Mouse (Mus musculus) heart, adult 2 months (tissue): ENCODE data around the gene Ap1s1. TPM values are rescaled to one million over a fixed set of nuclear protein-coding genes. Genes with fewer than 3 reads are reported as not detected.

Experiments
- DNase-seq, 2 experiments: peaks; one replicate each; pipeline ENCODE4 v3.0.0; 2021
- H3K27ac ChIP-seq: fragments of 200-600 bp; 2 replicates; pipeline ENCODE4 v1.8.1; 2022
- H3K27me3 ChIP-seq: fragments of 200-500 bp; 2 replicates; pipeline ENCODE4 v1.6.1; 2012; ENCODE audit warnings: mild to moderate bottlenecking, low read length, inconsistent platforms, mixed read lengths; ENCODE audit not compliant: control insufficient read depth, insufficient read depth
- H3K36me3 ChIP-seq: fragments of 200-500 bp; 2 replicates; pipeline ENCODE4 v1.6.1; 2012; ENCODE audit warnings: low read length, inconsistent platforms; ENCODE audit not compliant: control insufficient read depth, insufficient read depth
- H3K4me1 ChIP-seq: fragments of 200-500 bp; 2 replicates; pipeline ENCODE4 v1.6.1; 2011; ENCODE audit warnings: low read length; ENCODE audit not compliant: control insufficient read depth, insufficient read depth
- H3K4me3 ChIP-seq: fragments of 200-600 bp; 2 replicates; pipeline ENCODE4 v1.8.1; 2022
- H3K79me2 ChIP-seq: fragments of 200-500 bp; replicated peaks from 2 replicates; pipeline ENCODE4 v1.6.1; 2012; ENCODE audit warnings: mild to moderate bottlenecking, inconsistent platforms, low read length, moderate library complexity, mixed read lengths; ENCODE audit not compliant: control insufficient read depth, insufficient read depth
- H3K9ac ChIP-seq: fragments of 200-500 bp; 2 replicates; pipeline ENCODE4 v1.6.1; 2012; ENCODE audit warnings: low read depth, mild to moderate bottlenecking, control low read depth, inconsistent platforms, low read length, mixed read lengths
- CTCF ChIP-seq: fragments of 200-600 bp; IDR thresholded peaks from 2 replicates; pipeline ENCODE4 v1.8.1; 2022; ENCODE audit warnings: antibody characterized with exemption, mild to moderate bottlenecking, moderate library complexity
- EP300 ChIP-seq: fragments of 200-500 bp; IDR thresholded peaks from 2 replicates; pipeline ENCODE4 v1.6.1; 2011; ENCODE audit warnings: low read depth, low read length, control low read depth; ENCODE audit not compliant: insufficient read depth
- POLR2A ChIP-seq: fragments of 200-500 bp; IDR thresholded peaks from 2 replicates; pipeline ENCODE4 v1.6.1; 2011; ENCODE audit warnings: mild to moderate bottlenecking, low read depth, low read length, control low read depth; ENCODE audit not compliant: insufficient read depth
- WGBS: fragments of 180-500 bp; shearing (Covaris S2); methylation state at CpG from one replicate; pipeline ENCODE4 v1.1.7; 2018; 5-methylcytosine and 5-hydroxymethylcytosine counted together
- intact Hi-C: fragments of 180-260 bp; cut with DNase I; formaldehyde crosslinking; loops from one replicate; pipeline ENCODE4 v1.15.1; 2025
- microRNA-seq, 2 experiments: library from miRNA; unstranded; fragments of <30 nt; microRNA quantifications; one replicate each; pipeline ENCODE4 v1.2.0; 2021
- polyA plus RNA-seq: library from polyadenylated mRNA; depleted of rRNA; stranded (reverse); fragments of >200 nt; gene quantifications from 2 replicates; pipeline ENCODE4 v1.2.3, GENCODE M21; 2012; rRNA removed
- total RNA-seq, 2 experiments: library from RNA; stranded (reverse); gene quantifications; 2 replicates each; pipeline ENCODE4 v1.2.3; 2021

The Ap1s1 gene
- total and polyA plus RNA-seq, 3 experiments, result 23.4 to 36.8 (median 33.9) TPM

- TF ChIP-seq EP300 (no peak), POLR2A (no peak), CTCF (no peak)
- Histone ChIP-seq H3K27ac (peak within 1 kb of the TSS; percentile 97), H3K9ac (peak within 1 kb of the TSS; percentile 71), H3K4me1 (no peaks in the 10 kb centered on the region), H3K4me3 (peak within 1 kb of the TSS; percentile 69), H3K36me3 (no peaks in the 10 kb centered on the region), H3K27me3 (no peaks in the 10 kb centered on the region), H3K79me2 (no peaks in the 10 kb centered on the region; the same call in 1 of the 2 replicates)
- peak; percentile 17 to 28 for DNase-seq
- 9% methylated on average over 12 of the region's 12 CpGs for WGBS
- intact Hi-C loops, result loop anchor here (5.0 to 10.0 kb wide), 2 partner anchors 349 to 797 kb away; partner anchors contain the start of genes Mepce and Zcwpw1
Observed at GRCm38 (mm10) chr5:136987934-136988271, 58.0 kb downstream of the Ap1s1 start, which contains the start of gene Znhit1. TSS of gene Znhit1 (minus strand) at chr5:136988021.

GRCm38 (mm10) chr5:136987138-136987933 is 58.6 kb downstream of the Ap1s1 start:
- Histone ChIP-seq H3K4me3 (peak overlapping the region; percentile 69), H3K36me3 (no peaks in the 10 kb centered on the region), H3K79me2 (no peaks in the 10 kb centered on the region; the same call in 1 of the 2 replicates), H3K9ac (peak overlapping the region; percentile 71), H3K27ac (peak overlapping the region; percentile 97), H3K27me3 (no peaks in the 10 kb centered on the region), H3K4me1 (no peaks in the 10 kb centered on the region)
- peak; percentile 78 for TF ChIP-seq POLR2A
- no peak for TF ChIP-seq CTCF
- WGBS, result under 1% methylated on average over 67 of the region's 67 CpGs
- peak; percentile 90 for DNase-seq
- intact Hi-C loops, result loop anchor here (5.0 to 10.0 kb wide), 2 partner anchors 350 to 797 kb away; partner anchors contain the start of genes Mepce and Zcwpw1

DNA sequence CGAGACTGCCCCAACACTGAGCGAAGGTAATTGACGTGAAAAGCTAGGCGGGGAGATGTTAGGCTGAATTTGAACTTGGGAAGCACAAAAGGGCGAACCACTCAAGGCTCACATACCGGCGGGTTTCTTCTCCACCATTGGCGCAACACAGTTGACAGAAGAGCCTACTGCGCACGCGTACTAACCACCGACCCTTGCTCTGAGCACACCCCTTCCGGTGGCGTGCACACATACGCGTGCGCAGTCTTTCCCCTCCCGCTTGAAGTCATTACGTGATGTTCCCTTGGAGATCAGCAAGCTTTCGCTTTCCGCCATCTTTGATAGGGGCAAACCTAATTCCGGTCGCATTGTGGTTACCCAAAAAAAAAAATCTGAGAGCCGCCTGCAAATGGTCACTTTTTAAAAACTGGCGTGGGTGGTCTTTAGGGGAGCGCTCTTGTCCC is 59.2 kb downstream of the Ap1s1 start, which contains the start of gene Plod3:
Gene Plod3 (plus strand): TSS at position 325 of the 443 bp plus-strand sequence.
- Histone ChIP-seq H3K27me3 (no peaks in the 10 kb centered on the region), H3K36me3 (no peaks in the 10 kb centered on the region), H3K9ac (peak within 1 kb of the TSS; percentile 71), H3K4me3 (peak within 1 kb of the TSS; percentile 69), H3K4me1 (no peaks in the 10 kb centered on the region), H3K27ac (peak within 1 kb of the TSS; percentile 97), H3K79me2 (no peaks in the 10 kb centered on the region; the same call in 1 of the 2 replicates)
- TF ChIP-seq POLR2A (peak; percentile 93), CTCF (no peak), EP300 (peak; percentile 77)
- under 1% methylated on average over 26 of the region's 26 CpGs for WGBS
- intact Hi-C loops, result loop anchor here (1.0 to 10.0 kb wide), 3 partner anchors 24 to 798 kb away; partner anchors contain the start of genes Mepce and Zcwpw1
- DNase-seq, result peak in 1 of 2 experiments; percentile 97

Small RNA genes lying within 50 kb of the gene (microRNA-seq; reads per million reads assigned to microRNA genes)
- 13.1 to 27.5 reads per million in 2 experiments for gene Mir702

Other genes starting within 250 kb of the Ap1s1 start
- gene Col26a1, start 162.9 kb downstream of the Ap1s1 start, total RNA-seq, result under 1 TPM; 0.26 to 0.32 TPM
- 0.61 and 1.3 TPM in 2 replicates for gene Col26a1, start 162.9 kb downstream of the Ap1s1 start, polyA plus RNA-seq
- 10 to 100 TPM in 1 of 2 experiments, 1 to 10 TPM in 1; 8.7 to 10.9 TPM for gene Ift22, start 138.0 kb downstream of the Ap1s1 start, total RNA-seq
- gene Ift22, start 138.0 kb downstream of the Ap1s1 start, polyA plus RNA-seq, result 7.2 and 7.8 TPM in 2 replicates
- 100 to 1,000 TPM; 176 to 197 TPM for gene Fis1, start 92.9 kb downstream of the Ap1s1 start, total RNA-seq
- 150 and 152 TPM in 2 replicates for gene Fis1, start 92.9 kb downstream of the Ap1s1 start, polyA plus RNA-seq
- 1 to 10 TPM; 7.3 to 8.7 TPM for gene Cldn15, start 79.5 kb downstream of the Ap1s1 start, total RNA-seq
- 13.3 and 15.1 TPM in 2 replicates for gene Cldn15, start 79.5 kb downstream of the Ap1s1 start, polyA plus RNA-seq
- 10 to 100 TPM; 32.0 to 37.1 TPM for gene Plod3, start 59.1 kb downstream of the Ap1s1 start, total RNA-seq
- 30.3 and 30.8 TPM in 2 replicates for gene Plod3, start 59.1 kb downstream of the Ap1s1 start, polyA plus RNA-seq
- 10 to 100 TPM; 65.5 to 70.1 TPM for gene Znhit1, start 58.1 kb downstream of the Ap1s1 start, total RNA-seq
- gene Znhit1, start 58.1 kb downstream of the Ap1s1 start, polyA plus RNA-seq, result 53.6 and 58.4 TPM in 2 replicates
- gene Vgf, start 19.7 kb downstream of the Ap1s1 start, total RNA-seq, result not detected
- gene Vgf, start 19.7 kb downstream of the Ap1s1 start, polyA plus RNA-seq, result 0.06 TPM in 2 replicates
- 10 to 100 TPM; 24.0 to 29.6 TPM for gene Serpine1, start 26.1 kb upstream of the Ap1s1 start, total RNA-seq
- 21.9 and 41.8 TPM in 2 replicates for gene Serpine1, start 26.1 kb upstream of the Ap1s1 start, polyA plus RNA-seq
- gene Trim56, start 70.1 kb upstream of the Ap1s1 start, total RNA-seq, result 10 to 100 TPM; 19.0 to 22.2 TPM
- 6.9 and 7.5 TPM in 2 replicates for gene Trim56, start 70.1 kb upstream of the Ap1s1 start, polyA plus RNA-seq
- not detected for gene Muc3, start 103.2 kb upstream of the Ap1s1 start, total RNA-seq
- gene Muc3, start 103.2 kb upstream of the Ap1s1 start, polyA plus RNA-seq, result not detected in 2 replicates
- under 1 TPM; 0.16 to 0.37 TPM for gene Muc3a, start 166.3 kb upstream of the Ap1s1 start, total RNA-seq
- gene Muc3a, start 166.3 kb upstream of the Ap1s1 start, polyA plus RNA-seq, result 0.53 and 0.90 TPM in 2 replicates
- 1 to 10 TPM; 1.5 to 2.2 TPM for gene Ache, start 241.4 kb upstream of the Ap1s1 start, total RNA-seq
- gene Ache, start 241.4 kb upstream of the Ap1s1 start, polyA plus RNA-seq, result 3.5 and 4.9 TPM in 2 replicates
- 1 to 10 TPM; 8.1 to 8.8 TPM for gene Ufsp1, start 248.5 kb upstream of the Ap1s1 start, total RNA-seq
- 11.8 and 12.8 TPM in 2 replicates for gene Ufsp1, start 248.5 kb upstream of the Ap1s1 start, polyA plus RNA-seq